ENCODE assay signal across 9 mouse cellular contexts in genomic region chr9:122273879-122274278, GRCm38 (mm10).
"Had no signal": no experiment of that assay in that cellular context is flagged by ENCODE, and none has a peak within 500 bp of the region (broad histone marks: within the 10 kb centered on the region; RNA-seq: fewer than 3 reads in every experiment).

No protein-coding gene starts in this region.

- H3K27ac ChIP-seq: intestine, embryonic 15.5 days; limb, embryonic 10.5 days; liver, embryonic 15.5 days; neural tube, embryonic 12.5 days had no signal

- DNase-seq: lung, adult 2 months; lung, postnatal 36 days; midbrain, embryonic 14.5 days; thymus, postnatal 4 days had no signal

- H3K4me3 ChIP-seq: intestine, embryonic 15.5 days; limb, embryonic 10.5 days; liver, embryonic 15.5 days; myocyte; neural tube, embryonic 12.5 days had no signal
